Comparison of ENCODE assay signal across 9 mouse cellular contexts in the genomic region with DNA sequence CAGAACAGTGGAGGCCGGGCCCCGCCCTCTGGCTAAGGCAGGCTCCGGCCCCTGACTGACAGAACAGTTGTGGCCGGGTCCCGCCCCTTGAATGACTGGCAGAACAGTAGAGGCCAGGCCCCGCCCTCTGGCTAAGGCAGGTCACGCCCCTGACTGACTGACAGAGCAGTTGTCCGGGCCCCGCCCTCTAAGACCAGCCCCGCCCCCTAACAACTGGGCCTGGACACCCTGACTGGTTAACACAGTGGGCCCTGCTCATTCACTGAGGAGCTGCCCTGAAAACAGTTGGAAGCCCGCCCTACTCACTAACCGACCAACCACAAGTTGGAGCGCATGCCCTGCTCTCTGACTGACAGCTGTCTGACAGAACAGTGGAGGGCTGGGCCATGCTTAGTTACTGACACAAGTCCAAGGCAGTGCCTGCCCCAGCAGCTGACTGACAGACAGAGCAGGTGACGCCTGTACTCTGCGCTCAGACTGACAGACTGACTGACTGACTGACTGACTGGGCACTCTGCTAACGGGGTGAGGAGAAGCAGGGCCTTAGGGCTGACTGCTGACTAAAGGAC. TPM values are rescaled to one million over a fixed set of nuclear protein-coding genes. Genes with fewer than 3 reads are reported as not detected.
A peak's percentile ranks its signal among the peaks of the same experiment; 100 is the strongest.
DNase-seq lines count a peak whose midpoint lies in the region; ATAC-seq and TF ChIP-seq lines count a peak whose summit lies in the region.
"Had no signal": no experiment of that assay in that cellular context is flagged by ENCODE, and none has a peak within 500 bp of the region (broad histone marks: within the 10 kb centered on the region; RNA-seq: fewer than 3 reads in every experiment).

No protein-coding gene starts in this region.

- H3K27ac ChIP-seq in liver, embryonic 13.5 days: peak overlapping the region; percentile 82
- H3K27ac ChIP-seq in thymus, adult 2 months (ENCODE audit: control insufficient read depth, insufficient read depth, low read length): no peak overlapping the region

- H3K9me3 ChIP-seq in liver, embryonic 13.5 days (replicated peaks): no peaks in the 10 kb centered on the region

- no peaks in the 10 kb centered on the region for H3K36me3 ChIP-seq in liver, embryonic 13.5 days
- H3K36me3 ChIP-seq in thymus, adult 2 months (ENCODE audit: control insufficient read depth, insufficient read depth, low read length): no peaks in the 10 kb centered on the region

- H3K27me3 ChIP-seq in liver, embryonic 13.5 days: no peaks in the 10 kb centered on the region
- H3K27me3 ChIP-seq in thymus, adult 2 months (ENCODE audit: control insufficient read depth, insufficient read depth, low read length): no peaks in the 10 kb centered on the region; the same call in 1 of the 2 replicates

- peak overlapping the region; percentile 48 for H3K4me2 ChIP-seq in liver, embryonic 13.5 days

- 3% methylated on average over 16 of the region's 16 CpGs for WGBS in liver, embryonic 13.5 days (ENCODE audit: insufficient replicate concordance)
- WGBS in thymus, adult 2 months: 8% methylated on average over 16 of the region's 16 CpGs

- 0 out of 2 replicates have a peak overlapping the region, but pooled peaks have one; percentile 5 for H3K4me3 ChIP-seq in liver, embryonic 13.5 days (replicated peaks)
- no peak overlapping the region for H3K4me3 ChIP-seq in thymus, adult 2 months (ENCODE audit: control insufficient read depth, insufficient read depth, low read length)

- peaks cover 40% of the 10 kb centered on the region for H3K4me1 ChIP-seq in liver, embryonic 13.5 days (replicated peaks)
- H3K4me1 ChIP-seq in thymus, adult 2 months (replicated peaks; ENCODE audit: control insufficient read depth, insufficient read depth, low read length): peaks cover 13% of the 10 kb centered on the region

- no peak for TF ChIP-seq POLR2A in thymus, adult 2 months (IDR thresholded peaks at IDR 0.05; ENCODE audit: control insufficient read depth, extremely low read depth, insufficient read depth, low read length, poor library complexity)

- peak; percentile 91 for ATAC-seq in liver, embryonic 13.5 days (ENCODE audit: low read depth)
- peak; percentile 36 for ATAC-seq in monocyte, adult 5-6 weeks (replicated peaks; ENCODE audit: insufficient number of reproducible peaks, low FRiP score, low TSS enrichment, poor library complexity, severe bottlenecking)

- H3K9ac ChIP-seq in liver, embryonic 13.5 days: no peak overlapping the region; the same call in 1 of the 2 replicates

- no peak for TF ChIP-seq CTCF in thymus, adult 2 months (IDR thresholded peaks at IDR 0.05; ENCODE audit: borderline replicate concordance, control insufficient read depth, extremely low read depth, insufficient read depth, low read length, poor library complexity)

- DNase-seq in layer of hippocampus, adult 11-12 months (ENCODE audit: low spot score): peak; percentile 72
- DNase-seq in layer of hippocampus, adult 9-10 months (ENCODE audit: low spot score): no peak
- peak; percentile 92 for DNase-seq in embryo, embryonic 10.5 days (ENCODE audit: low spot score)
- DNase-seq in gonadal fat pad, adult 2 months (ENCODE audit: low read depth): peak; percentile 44
- peak; percentile 68 for DNase-seq in kidney, adult 18-20 months
- peak; percentile 97 for DNase-seq in liver, embryonic 13.5 days
- peak; percentile 35 for DNase-seq in thymus, adult 2 months

RNA-seq across cellular contexts. Expression of a gene that starts 56.1 kb away (rescaled TPM):
- 16.7 and 22.4 TPM in 2 replicates for polyA plus RNA-seq in gonadal fat pad, adult 2 months (2012; rRNA removed)
- polyA plus RNA-seq in liver, embryonic 13.5 days (2015; fragmentation: Nextera tagmentation; extraction: Ambion mirVana): 0.98 and 1.2 TPM in 2 replicates
- total RNA-seq in monocyte, adult 5-6 weeks (2017): 3.3 to 5.9 TPM (median 3.7 TPM) in 3 replicates
- polyA plus RNA-seq in thymus, adult 2 months (2012; rRNA removed): 6.9 and 7.8 TPM in 2 replicates
- total RNA-seq: MEL had no signal
